Mouse (Mus musculus) ES-Bruce4 (cell line): ENCODE data around the gene Aspm.
"Not testable (repeated sequence)": the region's sequence is repeated elsewhere in the genome, so short reads cannot be mapped to it uniquely, and the experiment has no call there.

Source experiments
- CTCF ChIP-seq: IDR thresholded peaks from one replicate; pipeline ENCODE4 v1.8.1; 2011; ENCODE audit warnings: low read depth, low read length
- EP300 ChIP-seq: IDR thresholded peaks from 2 replicates; pipeline ENCODE4 v1.6.1; 2011; ENCODE audit warnings: low read depth, low read length; ENCODE audit not compliant: insufficient read depth
- POLR2A ChIP-seq: IDR thresholded peaks from one replicate; pipeline ENCODE4 v1.8.1; 2011; ENCODE audit warnings: low read length; ENCODE audit not compliant: insufficient read depth

DNA sequence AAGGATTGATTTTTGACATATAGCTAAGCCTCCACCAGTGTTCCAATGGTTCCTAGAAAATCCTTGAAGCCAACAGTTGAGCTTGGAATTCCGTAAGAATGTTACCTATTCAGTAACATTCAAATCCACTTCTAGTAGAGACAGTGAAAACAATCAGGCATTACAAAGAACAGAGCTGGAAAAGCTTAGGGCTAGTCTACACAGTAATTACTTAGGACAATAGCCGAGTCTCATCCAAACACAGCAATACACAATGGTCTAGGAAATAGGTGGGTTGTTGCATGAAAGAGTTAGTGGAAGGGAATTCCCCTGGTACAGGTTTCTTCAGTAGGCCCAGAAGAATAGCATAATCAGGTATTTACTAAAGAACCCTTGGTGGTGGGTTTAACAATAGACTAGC, 42.2 kb upstream of the Aspm start:
- TF ChIP-seq CTCF, POLR2A, EP300: not testable (repeated sequence)
